Mouse (Mus musculus) brain, adult 10 weeks (tissue): ENCODE measurements around the gene Bcorl1. TPM values are rescaled to one million over a fixed set of nuclear protein-coding genes. Genes with fewer than 3 reads are reported as not detected.

ENCODE experiments used
- polyA plus RNA-seq: library from polyadenylated mRNA; stranded (reverse); fragments of 350-450 nt; fragmentation: Illumina TruSeq; extraction: RNeasy Lipid Tissue Mini Kit (QIAGEN cat#74804); gene quantifications from one replicate; pipeline ENCODE4 v1.2.3, GENCODE M21; 2015; ENCODE audit warnings: low read depth, low replicate concordance

Bcorl1 gene
- 6.7 TPM for polyA plus RNA-seq

GRCm38 (mm10) chrX:48341141-48341540 lies at the start of gene Bcorl1:
TSS of gene Bcorl1 (plus strand) at chrX:48341358.

Other genes starting within 250 kb of the Bcorl1 start
- 0.64 TPM for gene Xpnpep2, start 232.6 kb upstream of the Bcorl1 start, polyA plus RNA-seq
- gene Sash3, start 194.9 kb upstream of the Bcorl1 start, polyA plus RNA-seq = 1.7 TPM
- gene Zdhhc9, start 132.5 kb upstream of the Bcorl1 start, polyA plus RNA-seq = 46.0 TPM
- 15.3 TPM for gene Utp14a, start 84.5 kb upstream of the Bcorl1 start, polyA plus RNA-seq
- gene Elf4, start 121.8 kb downstream of the Bcorl1 start, polyA plus RNA-seq = 0.48 TPM
- gene Aifm1, start 172.2 kb downstream of the Bcorl1 start, polyA plus RNA-seq = 22.5 TPM
- 48.6 TPM for gene Rab33a, start 177.9 kb downstream of the Bcorl1 start, polyA plus RNA-seq